Mouse (Mus musculus) gastrocnemius, postnatal 36 days (tissue): ENCODE data around the gene Ccdc177. TPM values are rescaled to one million over a fixed set of nuclear protein-coding genes. Genes with fewer than 3 reads are reported as not detected.

Source experiments
- DNase-seq, 2 experiments: peaks; one replicate each; pipeline ENCODE4 v3.0.0; 2022
- intact Hi-C: fragments of 180-260 bp; cut with DNase I; formaldehyde crosslinking; loops from one replicate; pipeline ENCODE4 v1.15.1; 2025
- total RNA-seq, 2 experiments: library from RNA; stranded (reverse); gene quantifications; 2 replicates each; pipeline ENCODE4 v1.2.3; 2021

Ccdc177 gene
- total RNA-seq, 2 experiments from 2014 or later, result not detected

DNA sequence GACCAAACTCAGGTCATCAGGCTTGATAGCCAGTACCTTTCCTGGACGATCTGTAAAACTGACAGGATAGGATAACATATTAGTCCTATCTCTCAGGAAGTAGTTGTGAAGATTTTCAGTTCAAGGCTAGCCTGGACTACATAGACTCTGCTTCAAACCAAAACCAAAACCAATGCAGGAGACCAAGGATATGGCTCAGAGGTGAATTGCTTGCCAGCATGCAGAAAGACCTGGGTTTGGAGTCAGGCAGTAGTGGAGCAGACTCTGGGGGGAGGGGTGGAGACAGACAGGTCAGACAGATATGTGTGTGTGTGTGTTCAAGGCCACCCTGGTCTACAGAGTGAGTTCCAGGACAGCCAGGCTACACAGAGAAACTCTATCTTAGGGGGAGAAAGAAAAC lies 26.1 kb upstream of the Ccdc177 start:
- DNase-seq, result no peak
- intact Hi-C loops, result loop anchor here (5.0 kb wide), 1 partner anchor 41 kb away; no protein-coding TSS in a partner anchor

DNA sequence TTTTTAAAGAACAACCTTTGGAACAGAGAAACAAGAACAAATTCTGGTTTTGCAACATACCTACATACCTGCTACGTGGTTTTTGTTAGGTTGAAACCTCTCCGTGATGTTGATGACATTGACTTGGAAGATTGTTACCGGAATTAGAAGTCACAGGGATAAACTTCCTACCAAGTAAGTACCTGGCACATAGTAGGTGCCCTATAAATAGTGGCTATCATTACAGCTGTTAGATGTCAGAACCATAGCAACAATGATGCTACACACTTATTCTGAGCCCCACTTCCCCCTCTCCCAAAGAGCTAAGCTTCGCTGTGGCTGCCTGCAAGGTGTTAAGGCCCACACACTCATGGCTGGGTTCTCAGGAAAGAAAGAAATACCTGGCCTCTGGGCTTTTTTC lies 25.1 kb upstream of the Ccdc177 start:
- intact Hi-C loops, result loop anchor here (5.0 kb wide), 1 partner anchor 42 kb away; no protein-coding TSS in a partner anchor

DNA sequence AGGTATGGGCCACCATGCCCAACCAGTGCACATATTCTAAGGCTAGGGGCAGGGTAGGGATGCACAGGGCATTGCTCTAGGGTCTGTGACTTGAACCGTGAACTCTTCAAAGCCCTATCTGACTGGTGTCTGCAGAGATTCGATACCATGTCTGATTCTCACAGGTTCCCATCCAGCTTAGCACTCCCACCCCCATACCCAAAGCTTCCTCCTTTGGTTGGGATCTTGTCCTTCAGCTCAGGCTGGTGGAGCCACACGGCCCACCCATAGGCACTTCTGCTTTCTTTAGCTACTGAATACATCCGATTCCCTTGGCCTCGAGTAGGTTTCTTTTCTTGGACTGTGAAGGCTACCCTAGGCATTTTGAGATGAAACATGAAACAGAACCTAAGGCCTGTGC lies 24.5 kb upstream of the Ccdc177 start:
- intact Hi-C loops, result loop anchor here (5.0 kb wide), 1 partner anchor 42 kb away; no protein-coding TSS in a partner anchor
- no peak for DNase-seq

More for the DNA sequence above, 25.1 kb upstream of the Ccdc177 start:
- DNase-seq, result no peak

DNA sequence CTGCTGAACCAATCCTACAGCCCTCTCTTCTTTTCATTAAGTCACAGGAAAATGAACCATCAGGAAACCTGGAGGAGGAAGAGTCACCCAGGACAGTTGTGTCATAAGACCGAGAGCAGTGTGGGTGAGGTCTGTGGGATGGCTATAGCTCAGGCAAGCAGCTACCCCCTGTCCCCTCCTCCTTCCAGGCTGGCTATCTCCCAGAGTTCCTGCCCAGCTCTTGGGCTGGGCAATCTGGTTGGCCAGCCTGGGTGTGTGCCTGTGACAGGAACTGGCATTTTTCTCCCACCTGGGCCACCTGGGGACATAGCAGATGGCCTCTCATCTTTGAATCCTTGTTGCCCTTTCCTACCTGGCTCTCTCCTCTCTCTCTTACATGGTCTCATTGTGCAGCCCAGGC lies 23.4 kb upstream of the Ccdc177 start:
- no peak for DNase-seq
- intact Hi-C loops, result loop anchor here (2.0 kb wide), 1 partner anchor 15 kb away; no protein-coding TSS in a partner anchor

DNA sequence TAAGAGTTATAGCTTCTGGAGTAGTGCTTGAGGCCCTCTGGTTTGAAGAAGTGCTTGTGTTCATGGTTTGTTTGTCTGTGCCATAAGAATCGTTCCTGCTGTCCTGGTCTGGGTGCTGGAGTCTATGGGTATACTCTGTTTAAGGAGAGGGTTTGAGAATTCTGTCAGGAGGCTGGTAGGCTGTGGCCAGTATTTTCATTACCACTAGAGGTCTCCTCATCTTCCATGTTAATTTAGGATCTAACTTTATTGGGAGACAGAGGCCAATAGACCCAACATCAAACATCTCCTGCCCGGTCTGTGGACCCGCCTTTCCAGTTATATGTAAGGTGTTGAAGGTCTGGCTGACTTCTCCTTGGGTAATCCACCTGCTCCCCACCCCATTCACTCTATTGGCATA lies 22.4 kb upstream of the Ccdc177 start:
- DNase-seq, result no peak
- intact Hi-C loops, result loop anchor here (2.0 kb wide), 1 partner anchor 14 kb away; no protein-coding TSS in a partner anchor

DNA sequence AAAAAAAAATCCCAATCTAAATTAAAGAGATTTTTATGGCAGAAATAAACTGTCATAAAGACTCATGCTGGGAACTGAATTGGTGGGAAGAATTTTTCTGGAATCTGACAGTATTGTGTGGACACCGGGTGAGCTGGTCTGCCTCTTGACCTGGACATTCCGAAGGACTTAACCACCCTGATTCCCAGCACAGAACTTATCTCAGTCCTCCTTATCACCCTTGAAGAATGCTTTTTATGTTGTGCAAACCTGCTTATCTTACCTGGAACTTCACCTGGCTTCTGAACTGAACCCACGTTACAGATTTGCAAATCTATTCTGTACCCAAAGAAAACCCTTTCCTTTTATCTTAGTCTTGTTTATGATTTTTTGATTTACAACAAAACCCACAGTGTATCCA lies 21.7 kb upstream of the Ccdc177 start:
- no peak for DNase-seq
- intact Hi-C loops, result loop anchor here (2.0 kb wide), 1 partner anchor 13 kb away; no protein-coding TSS in a partner anchor

DNA sequence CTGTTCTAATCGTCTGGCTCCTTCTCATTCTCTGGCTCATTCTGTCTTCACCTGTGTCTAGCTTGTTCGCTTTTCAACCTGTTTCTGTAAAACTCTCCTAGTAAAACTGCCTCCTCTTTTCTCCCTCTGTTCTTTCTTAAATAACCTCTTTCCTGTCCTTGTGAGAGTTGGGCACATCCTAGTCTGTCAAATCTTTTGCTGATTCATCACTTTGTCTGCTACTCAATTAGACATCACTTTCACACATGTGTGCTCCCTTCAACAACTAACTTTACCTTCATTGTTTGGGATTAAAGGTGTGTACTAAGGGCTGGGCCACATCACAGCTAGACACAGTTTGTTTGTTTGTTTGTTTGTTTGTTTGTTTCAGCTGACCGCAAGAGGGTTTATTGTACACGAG lies 19.3 kb upstream of the Ccdc177 start:
- DNase-seq, result no peak
- intact Hi-C loops, result no loop called here

DNA sequence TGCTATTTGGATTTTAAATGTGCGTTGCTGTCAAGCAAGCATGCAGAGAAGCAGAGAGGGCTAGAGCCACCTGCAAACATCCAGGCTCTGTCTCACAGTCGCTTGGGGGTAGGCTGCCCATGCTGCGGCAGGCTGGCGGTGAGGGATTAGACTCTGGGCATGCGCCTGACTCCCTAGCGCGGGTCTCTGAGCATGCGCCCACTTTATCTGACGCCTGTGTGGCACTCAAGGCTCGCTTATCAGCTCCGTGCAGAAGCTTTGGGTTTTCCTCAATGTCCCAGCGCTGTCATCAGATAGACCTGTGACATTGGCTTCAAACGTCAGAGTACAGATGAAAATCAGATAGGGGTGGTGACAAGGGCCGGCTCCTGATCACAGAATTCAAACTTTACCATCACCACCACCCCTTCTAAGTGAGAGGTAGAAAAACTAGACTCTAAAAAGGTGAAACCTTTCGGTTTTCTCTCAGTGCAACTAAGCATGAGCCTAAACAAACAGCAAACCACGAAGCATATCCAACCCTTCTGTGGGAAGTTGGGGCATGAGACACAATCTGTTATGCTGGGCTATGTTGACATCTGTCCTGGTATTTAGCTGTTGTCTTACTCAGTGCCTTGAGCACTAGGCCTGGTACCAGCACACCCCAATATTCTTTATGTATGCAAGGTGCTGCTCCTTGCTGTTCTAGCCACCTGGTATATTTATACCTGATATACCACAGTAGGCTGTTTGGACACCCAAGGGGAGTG lies 17.9 kb upstream of the Ccdc177 start:
- intact Hi-C loops, result no loop called here
- no peak for DNase-seq

DNA sequence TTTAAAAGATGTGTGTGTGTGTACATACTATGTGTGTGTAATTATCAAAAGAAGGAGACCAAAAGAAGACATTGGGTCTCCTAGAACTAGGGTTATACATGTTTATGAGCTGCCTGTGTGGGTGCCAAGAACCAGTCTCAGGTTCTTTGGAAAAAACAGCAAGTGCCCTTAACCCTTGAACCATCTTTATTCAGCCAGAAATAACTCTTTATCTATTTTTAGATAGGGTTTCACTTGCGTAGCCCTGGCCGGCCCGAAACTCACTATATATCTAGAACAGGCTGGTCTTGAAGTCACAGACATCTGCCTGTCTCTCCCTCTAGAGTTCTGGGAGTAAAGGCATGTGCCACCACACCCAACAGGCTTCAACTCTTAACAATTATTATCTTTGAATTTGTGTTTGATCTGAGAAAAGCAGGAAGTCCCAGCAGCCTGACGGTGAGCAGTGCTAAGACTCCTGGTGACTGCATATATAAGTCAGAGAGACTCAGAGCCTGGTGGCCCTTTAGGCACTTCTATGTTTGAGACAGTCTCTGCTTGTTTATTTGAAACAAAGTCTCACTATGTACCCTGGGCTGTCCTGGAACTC lies 15.7 kb upstream of the Ccdc177 start:
- intact Hi-C loops, result no loop called here
- no peak for DNase-seq

DNA sequence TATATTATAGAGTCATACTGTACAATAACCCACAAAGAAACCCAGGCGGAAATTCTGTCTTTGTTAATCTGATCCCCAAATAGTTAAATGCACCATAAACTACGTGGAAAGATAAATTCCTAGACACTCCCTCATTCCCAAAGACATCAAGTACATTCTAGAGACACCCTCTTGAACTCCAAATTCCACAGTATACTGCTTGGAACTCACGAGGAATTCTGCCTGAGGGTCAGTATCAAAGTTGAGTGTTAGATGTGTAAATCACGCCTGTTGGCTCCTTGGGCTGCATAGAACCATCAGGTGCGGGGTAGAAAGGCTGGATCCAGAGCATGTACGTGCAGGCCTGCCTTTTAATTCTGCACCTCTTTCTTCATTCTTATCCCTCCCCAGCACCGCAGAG lies 14.3 kb upstream of the Ccdc177 start:
- no peak for DNase-seq
- intact Hi-C loops, result no loop called here

DNA sequence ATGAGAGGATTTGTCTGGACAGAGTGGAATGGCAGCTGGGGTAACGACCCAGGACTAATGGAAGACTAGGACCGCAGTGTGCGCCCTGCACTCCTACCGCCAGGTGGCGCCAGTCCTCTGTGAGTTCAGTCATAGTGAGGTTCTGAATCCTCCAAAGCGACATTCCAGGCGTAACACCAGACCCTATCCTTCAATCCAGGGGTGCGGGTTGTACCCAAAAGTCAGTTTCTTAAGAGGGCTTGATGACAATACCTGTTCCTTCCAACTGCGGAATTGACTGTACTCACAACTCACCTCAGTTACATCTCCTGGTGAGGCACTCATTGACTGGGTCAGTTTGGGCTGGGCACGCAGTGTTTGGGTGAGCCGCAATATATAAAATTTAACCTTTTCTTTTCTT lies 9.2 kb upstream of the Ccdc177 start:
- DNase-seq, result peak; percentile 68 to 70
- intact Hi-C loops, result loop anchor here (1.0 to 2.0 kb wide), 2 partner anchors 13 to 126 kb away; no protein-coding TSS in a partner anchor

DNA sequence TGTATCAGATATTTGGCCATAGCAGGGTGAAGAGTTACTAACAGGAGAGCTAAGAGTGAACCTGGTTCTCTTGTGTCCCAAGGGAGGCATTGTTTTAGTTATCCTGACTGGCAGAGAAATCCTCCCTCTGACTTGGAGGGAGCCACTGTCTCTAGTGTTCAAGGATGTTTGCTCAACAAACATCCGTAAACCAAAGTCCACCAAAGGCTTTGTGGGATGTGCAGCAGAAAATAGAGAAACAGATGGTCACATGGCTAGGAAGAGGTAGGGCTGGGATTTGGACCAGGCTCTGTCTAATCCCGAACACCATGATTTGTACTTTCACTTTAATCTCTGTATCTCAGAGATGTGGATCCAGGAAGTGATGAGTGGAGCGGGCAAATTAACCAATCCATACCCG lies 3.6 kb upstream of the Ccdc177 start:
- intact Hi-C loops, result no loop called here
- DNase-seq, result no peak

DNA sequence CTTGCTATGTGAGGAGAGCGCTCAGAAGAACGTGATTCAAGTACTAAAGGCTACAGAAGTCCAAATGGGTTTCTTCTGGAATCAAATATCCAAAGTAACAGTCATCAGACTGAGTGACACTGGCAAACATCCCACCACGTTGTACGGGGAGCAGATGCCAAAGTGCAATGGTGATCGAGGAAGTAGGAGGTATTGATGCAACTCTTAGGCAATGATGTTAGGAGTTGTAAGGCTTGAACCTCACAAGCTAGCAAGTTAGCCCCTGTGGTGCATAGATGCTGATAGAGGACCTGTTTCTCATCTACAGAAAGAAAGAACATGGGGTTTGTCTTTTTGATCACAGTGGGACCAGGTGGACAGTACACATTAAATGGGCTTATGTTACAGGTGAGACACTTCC lies 2.5 kb upstream of the Ccdc177 start:
- intact Hi-C loops, result no loop called here
- DNase-seq, result no peak

DNA sequence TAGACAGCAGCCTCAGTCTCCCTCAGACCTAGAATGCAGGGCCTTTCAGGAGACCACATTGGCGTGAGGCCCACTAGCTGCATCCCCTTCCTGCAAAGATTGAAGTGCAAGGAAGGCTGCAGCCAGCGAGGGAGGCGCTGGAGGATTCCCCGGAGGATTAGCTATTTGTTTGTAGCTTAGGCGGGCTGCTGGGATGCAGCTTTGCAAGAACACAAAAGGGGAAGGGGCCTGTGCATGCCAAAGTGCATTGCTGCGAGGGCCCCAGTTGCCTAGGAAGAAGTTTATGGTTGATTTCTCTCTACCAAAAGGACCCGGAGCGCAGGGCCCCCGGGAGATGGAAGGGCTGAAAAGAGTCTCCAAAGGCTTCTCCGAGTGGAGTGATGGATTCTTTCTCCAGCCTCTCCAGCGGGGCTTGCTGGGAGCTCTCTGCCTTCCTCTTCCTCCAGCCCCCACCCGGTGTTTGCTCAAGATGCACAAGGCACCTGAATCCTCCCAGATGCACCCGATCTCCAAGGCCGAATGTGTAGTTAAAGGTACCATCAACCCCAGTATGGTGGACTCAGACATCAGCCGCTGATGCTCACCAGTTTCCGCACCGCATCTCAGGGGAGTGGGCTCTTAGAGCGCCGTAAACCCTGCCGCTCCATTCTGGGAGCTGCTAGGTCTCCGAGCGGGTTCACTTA lies 633 bp downstream of the Ccdc177 start:
- DNase-seq, result no peak
- intact Hi-C loops, result no loop called here

DNA sequence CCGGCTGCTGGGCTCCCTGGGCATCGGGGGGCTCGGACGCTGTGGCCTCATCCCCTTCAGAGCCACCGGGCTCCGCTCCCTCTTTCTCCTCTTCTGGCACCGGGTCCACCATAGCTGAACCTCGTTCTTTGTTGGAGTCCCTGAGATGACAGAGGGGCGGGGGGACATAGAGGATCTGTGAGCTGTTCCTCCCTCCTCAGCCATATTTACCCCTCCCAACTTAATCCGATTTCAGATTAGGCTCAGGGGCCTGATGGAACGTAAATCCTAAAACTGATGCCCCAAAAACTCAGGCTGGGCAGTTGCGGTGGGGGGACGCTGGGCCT lies 1.1 kb downstream of the Ccdc177 start:
- DNase-seq, result no peak
- intact Hi-C loops, result no loop called here

DNA sequence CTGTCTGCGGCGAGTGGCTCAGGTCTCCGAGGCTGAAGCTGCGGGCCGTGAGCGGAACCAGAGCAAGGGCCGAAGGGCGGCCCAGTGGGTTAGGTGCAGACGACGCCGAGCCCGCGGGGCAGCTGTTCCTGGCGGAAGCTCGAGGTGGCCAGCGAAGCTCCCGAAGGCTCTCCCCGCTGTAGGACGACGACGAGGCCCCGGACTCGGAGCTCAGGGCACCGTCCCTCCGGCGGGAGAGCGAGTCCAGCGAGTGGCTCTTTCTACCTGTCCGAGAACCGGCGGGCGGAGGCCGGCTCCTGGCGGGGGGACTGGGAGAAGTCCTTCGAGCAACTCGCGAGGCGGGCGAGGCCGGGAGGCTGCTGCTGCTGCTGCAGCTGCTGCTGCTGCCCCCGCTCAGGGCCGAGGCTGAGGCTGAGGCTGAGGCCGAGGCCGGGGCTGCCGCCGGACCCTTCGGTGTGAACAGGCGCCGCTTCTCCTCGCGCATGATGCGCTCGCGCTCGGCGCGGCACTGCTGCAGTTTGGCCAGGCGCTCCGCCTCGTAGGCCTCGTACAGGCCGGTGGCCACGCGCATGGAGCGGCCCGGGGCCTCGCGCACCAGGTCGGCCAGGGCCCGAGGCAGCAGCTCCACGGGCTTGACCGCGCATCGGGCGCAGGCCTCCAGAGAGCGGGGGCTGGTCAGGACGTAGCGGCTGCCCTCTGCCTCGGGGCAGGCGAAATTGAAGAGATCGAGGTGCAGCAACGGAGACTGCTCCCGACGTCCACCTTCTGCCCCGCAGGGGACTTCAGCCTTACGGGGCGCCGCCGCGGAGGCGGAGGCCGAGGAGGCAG lies 1.7 kb downstream of the Ccdc177 start:
- peak in 1 of 2 experiments; percentile 28 for DNase-seq
- intact Hi-C loops, result no loop called here

DNA sequence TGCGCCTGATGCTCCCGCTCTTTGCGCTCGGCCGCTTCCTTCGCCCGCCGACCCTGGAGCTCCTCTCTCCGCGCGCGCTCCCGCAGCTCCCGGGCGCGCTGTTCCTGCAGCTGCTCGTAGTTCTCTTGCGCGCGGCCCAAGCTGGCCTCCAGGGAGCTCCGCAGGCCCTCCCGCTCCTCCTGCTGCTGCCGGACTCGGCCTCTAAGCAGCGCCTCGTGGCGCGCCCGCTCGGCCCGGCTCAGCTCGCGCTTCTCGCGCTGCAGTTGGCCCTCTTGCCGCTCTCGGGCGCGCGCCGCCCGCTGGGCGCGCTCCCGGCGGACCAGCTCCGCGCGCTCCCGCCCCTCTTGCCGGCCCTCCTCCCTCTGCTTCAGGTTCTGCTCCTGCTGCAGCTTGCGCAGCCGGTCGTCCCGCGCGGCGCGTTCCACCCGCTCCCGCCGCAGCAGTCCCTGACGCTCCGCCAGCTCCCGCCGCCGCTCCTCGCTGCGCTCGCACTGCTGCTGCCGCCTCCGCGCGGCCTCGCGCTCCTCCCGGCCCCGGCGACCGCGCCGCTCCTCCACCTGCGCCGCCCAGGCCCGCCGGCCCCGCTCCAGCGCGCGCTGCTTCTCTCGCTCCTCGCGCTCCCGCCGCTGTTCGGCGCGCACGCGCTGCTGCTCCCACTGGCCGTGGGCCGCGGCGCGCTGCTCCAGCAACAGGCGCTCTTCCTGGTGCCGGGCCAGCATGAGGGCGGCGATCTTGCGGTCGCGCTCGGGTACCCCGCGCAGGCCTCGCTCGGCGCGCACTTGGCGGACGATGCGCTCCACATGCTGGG lies 2.5 kb downstream of the Ccdc177 start:
- peak; percentile 58 to 65 for DNase-seq
- intact Hi-C loops, result no loop called here

DNA sequence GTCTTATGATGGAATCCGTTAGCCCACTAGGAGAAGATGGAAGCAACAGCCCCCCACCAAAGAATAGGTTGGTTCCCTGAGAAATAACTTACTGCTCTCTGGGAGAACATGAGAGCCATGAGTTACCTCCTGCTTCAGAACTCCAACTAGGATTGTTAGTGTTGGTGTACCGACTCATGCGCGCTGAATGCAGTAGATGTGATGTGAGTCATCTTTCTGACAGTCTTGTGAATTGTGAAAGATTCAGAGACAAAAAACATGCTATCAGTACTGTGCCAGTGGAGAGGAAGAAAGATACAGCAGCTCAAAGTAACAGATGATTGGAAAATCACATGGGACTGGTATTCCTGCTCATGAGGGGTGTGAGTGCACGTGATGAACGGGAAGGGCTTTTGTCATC lies 8.9 kb downstream of the Ccdc177 start:
- no peak for DNase-seq
- intact Hi-C loops, result no loop called here

DNA sequence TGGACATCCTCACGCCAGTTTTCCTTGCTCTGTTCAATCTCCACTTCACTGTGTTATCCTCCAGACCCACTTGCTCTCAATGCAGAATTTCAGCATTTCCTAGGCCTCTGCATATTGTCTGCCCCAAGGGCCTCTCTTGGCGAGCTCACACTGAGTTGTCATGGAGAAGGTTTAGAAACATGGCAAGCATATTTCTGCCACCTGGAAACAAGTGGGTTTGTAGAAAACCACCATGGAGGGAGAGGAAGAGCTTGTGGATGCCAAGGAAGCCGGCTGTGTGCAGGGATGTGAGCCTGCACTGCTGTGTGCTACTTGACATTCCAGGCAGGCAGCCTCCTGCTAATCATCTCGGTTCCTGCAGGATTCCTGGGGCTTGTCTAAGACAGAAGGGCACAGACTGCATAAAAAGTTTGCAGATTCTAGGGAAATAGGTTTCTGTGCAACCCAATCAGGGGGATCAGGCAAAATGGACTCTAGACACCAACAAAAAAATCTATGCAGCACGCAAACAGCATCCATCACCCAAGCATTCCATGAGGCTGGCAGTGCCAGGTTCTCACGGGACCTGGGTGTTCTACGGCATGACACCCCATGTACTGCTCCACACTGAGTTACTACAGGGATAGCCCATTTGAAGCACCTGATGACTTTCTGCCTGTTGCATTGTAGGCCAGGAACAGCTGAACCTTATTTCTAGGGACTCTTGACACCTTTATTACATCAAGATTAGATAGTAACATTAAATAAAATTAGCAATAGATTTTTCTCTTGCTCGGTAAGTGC lies 14.3 kb downstream of the Ccdc177 start:
- intact Hi-C loops, result no loop called here
- no peak for DNase-seq
